Mouse (Mus musculus) ES-E14 (cell line): ENCODE results near the gene Rps2. TPM values are rescaled to one million over a fixed set of nuclear protein-coding genes. Genes with fewer than 3 reads are reported as not detected.

Experiments
- DNase-seq: peaks from one replicate; pipeline ENCODE4 v3.0.0-alpha.2; 2013; ENCODE audit warnings: low read depth, low spot score
- H3K27ac ChIP-seq: 2 replicates; pipeline ENCODE4 v1.5.1; 2012; ENCODE audit warnings: low read depth, mild to moderate bottlenecking, low read length, moderate library complexity, mixed read lengths; ENCODE audit not compliant: poor library complexity, insufficient read depth, severe bottlenecking
- H3K36me3 ChIP-seq: 2 replicates; pipeline ENCODE4 v1.6.1; 2012; ENCODE audit warnings: mild to moderate bottlenecking, low read length, moderate library complexity, mixed read lengths; ENCODE audit not compliant: control insufficient read depth, poor library complexity, insufficient read depth, severe bottlenecking
- H3K4me1 ChIP-seq, 2 experiments: fragments of 150-350 bp in 1 of 2; sonication (generic) in 1 of 2; 2 replicates each; pipeline ENCODE4 v1.6.1; 2012; ENCODE audit warnings: low read length in 2 of 2, mild to moderate bottlenecking in 1 of 2, mixed read lengths in 1 of 2; ENCODE audit not compliant: control insufficient read depth in 2 of 2, insufficient read depth in 2 of 2, poor library complexity in 1 of 2
- H3K4me3 ChIP-seq, 2 experiments: fragments of 150-350 bp in 1 of 2; sonication (generic) in 1 of 2; 2 replicates each; pipeline ENCODE4 v1.5.1; 2012; ENCODE audit warnings: low read length in 2 of 2, low read depth in 1 of 2, mild to moderate bottlenecking in 1 of 2, mixed read lengths in 1 of 2; ENCODE audit not compliant: insufficient read depth in 1 of 2, poor library complexity in 1 of 2, severe bottlenecking in 1 of 2
- H3K9ac ChIP-seq: 2 replicates; pipeline ENCODE4 v1.6.1; 2012; ENCODE audit warnings: low read depth, mild to moderate bottlenecking, low read length, mixed read lengths; ENCODE audit not compliant: poor library complexity, insufficient read depth, severe bottlenecking
- H3K9me3 ChIP-seq: fragments of 150-350 bp; sonication (generic); 2 replicates; pipeline ENCODE4 v1.6.1; 2012; ENCODE audit warnings: low read depth, mild to moderate bottlenecking, low read length; ENCODE audit not compliant: control insufficient read depth, insufficient read depth
- CHD2 ChIP-seq: IDR thresholded peaks from 2 replicates; pipeline ENCODE4 v1.6.1; 2014; ENCODE audit warnings: mild to moderate bottlenecking, low read depth, low read length, inconsistent platforms
- HCFC1 ChIP-seq: IDR thresholded peaks from 2 replicates; pipeline ENCODE4 v1.6.1; 2012; ENCODE audit warnings: low read length, inconsistent platforms, borderline replicate concordance; ENCODE audit not compliant: insufficient read depth
- MAFK ChIP-seq: IDR thresholded peaks from 2 replicates; pipeline ENCODE4 v1.6.1; 2014; ENCODE audit warnings: mild to moderate bottlenecking, low read depth, low read length, inconsistent platforms; ENCODE audit not compliant: insufficient read depth
- ZC3H11A ChIP-seq: IDR thresholded peaks from 2 replicates; pipeline ENCODE4 v1.6.1; 2012; ENCODE audit warnings: low read depth, mild to moderate bottlenecking, inconsistent platforms, low read length, borderline replicate concordance
- ZNF384 ChIP-seq: IDR thresholded peaks from 2 replicates; pipeline ENCODE4 v1.6.1; 2012; ENCODE audit warnings: low read depth, low read length, inconsistent platforms
- in situ Hi-C, 2 experiments: fragments of 600-800 bp; cut with MboI; formaldehyde crosslinking; loops; one replicate each; pipeline ENCODE4 v1.15.1; 2025; ENCODE audit warnings: low sequenced_read_pairs in 2 of 2, inconsistent platforms in 1 of 2; ENCODE audit not compliant: unreplicated experiment in 2 of 2
- total RNA-seq: library from RNA; depleted of rRNA; stranded (reverse); fragments of 300-350 nt; gene quantifications from 2 replicates; pipeline ENCODE4 v1.2.3, GENCODE M21; 2012

Rps2 gene
- total RNA-seq, 1 experiment, result 3,661 TPM

GRCm38 (mm10) chr17:24725637-24726390 is 7.9 kb downstream of the Rps2 start:
- Histone ChIP-seq H3K9ac (no peak overlapping the region), H3K27ac (no peak overlapping the region), H3K9me3 (no peaks in the 10 kb centered on the region), H3K4me1 (peaks cover 0 to 8% of the 10 kb centered on the region in 2 experiments; a peak in 1 of 4 replicates), H3K4me3 (no peak overlapping the region), H3K36me3 (peaks cover 16% of the 10 kb centered on the region)
- in situ Hi-C loops, result no loop called here
- DNase-seq, result no peak
- TF ChIP-seq MAFK (no peak), CHD2 (no peak), ZNF384 (no peak), ZC3H11A (no peak), HCFC1 (no peak)

- Histone ChIP-seq H3K9me3 (no peaks in the 10 kb centered on the region), H3K27ac (no peak within 1 kb of the TSS), H3K4me3 (peak within 1 kb of the TSS in 1 of 2 experiments; percentile 40; a peak in 1 of 4 replicates), H3K9ac (peak within 1 kb of the TSS; percentile 29; the same call in 1 of the 2 replicates), H3K4me1 (peaks cover 0 to 8% of the 10 kb centered on the region in 2 experiments; a peak in 1 of 4 replicates), H3K36me3 (0 out of 2 replicates have a peak, but pooled peaks cover under 1% of the 10 kb centered on the region)
- no peak for TF ChIP-seq MAFK
- no peak for TF ChIP-seq ZNF384
- TF ChIP-seq ZC3H11A, result no peak
- no peak for TF ChIP-seq HCFC1
- in situ Hi-C loops, result no loop called here
- no peak for DNase-seq
Observed at GRCm38 (mm10) chr17:24727618-24728017, 9.7 kb downstream of the Rps2 start, which contains the start of gene Rpl3l. Gene Rpl3l (plus strand): TSS chr17:24727820.

GRCm38 (mm10) chr17:24728184-24728583 is 10.3 kb downstream of the Rps2 start:
- Histone ChIP-seq H3K27ac (no peak overlapping the region), H3K9me3 (no peaks in the 10 kb centered on the region), H3K9ac (peak overlapping the region; percentile 29; the same call in 1 of the 2 replicates), H3K36me3 (no peaks in the 10 kb centered on the region), H3K4me3 (peak overlapping the region in 1 of 2 experiments; percentile 40; a peak in 1 of 4 replicates), H3K4me1 (peaks cover 1 to 8% of the 10 kb centered on the region in 2 experiments; a peak in 1 of 4 replicates)
- TF ChIP-seq MAFK (no peak), CHD2 (no peak), ZNF384 (no peak), HCFC1 (no peak), ZC3H11A (no peak)
- in situ Hi-C loops, result no loop called here
- DNase-seq, result no peak

- DNase-seq, result no peak
- no peaks in the 10 kb centered on the region for H3K9me3 ChIP-seq
- no peaks in the 10 kb centered on the region for H3K36me3 ChIP-seq
- H3K4me1 ChIP-seq, result peaks cover 1 to 10% of the 10 kb centered on the region in 2 experiments; a peak in 1 of 4 replicates
- no peak overlapping the region for H3K4me3 ChIP-seq
- TF ChIP-seq ZC3H11A, result no peak
- no peak for TF ChIP-seq CHD2
- TF ChIP-seq ZNF384, result no peak
- TF ChIP-seq MAFK, result no peak
- TF ChIP-seq HCFC1, result no peak
- no peak overlapping the region for H3K27ac ChIP-seq
- H3K9ac ChIP-seq, result no peak overlapping the region
- in situ Hi-C loops, result no loop called here
Observed at GRCm38 (mm10) chr17:24729067-24729466, 11.2 kb downstream of the Rps2 start.
